In the genomic region with DNA sequence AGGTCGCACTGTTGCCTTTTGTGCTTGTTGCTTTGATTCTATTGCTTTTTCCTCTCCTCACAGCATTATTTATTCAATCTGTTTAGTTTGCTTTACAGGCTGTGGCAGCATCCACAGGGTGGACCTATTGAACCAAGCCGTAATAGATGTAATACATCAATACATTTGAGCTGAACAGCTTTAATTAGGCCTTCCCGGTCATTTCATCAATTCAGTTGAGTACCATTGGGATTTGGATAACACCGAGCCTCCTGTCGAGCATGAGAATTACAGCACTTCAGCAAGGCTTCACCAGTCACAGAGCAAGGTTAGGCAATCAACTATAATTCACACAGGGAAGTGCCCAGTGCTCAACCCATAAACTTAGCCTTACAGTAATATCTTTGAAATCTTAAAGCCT, we compare ENCODE assay signal across 23 mouse cellular contexts.
DNase-seq lines count a peak whose midpoint lies in the region; ATAC-seq and TF ChIP-seq lines count a peak whose summit lies in the region.
"Had no signal": no experiment of that assay in that cellular context is flagged by ENCODE, and none has a peak within 500 bp of the region (broad histone marks: within the 10 kb centered on the region; RNA-seq: fewer than 3 reads in every experiment).

No protein-coding gene starts in this region.

- no peak overlapping the region for H3K4me3 ChIP-seq in midbrain, embryonic 11.5 days (ENCODE audit: low read depth, low read length)
- no peak overlapping the region for H3K4me3 ChIP-seq in midbrain, embryonic 15.5 days
- no peak overlapping the region for H3K4me3 ChIP-seq in hindbrain, postnatal 0 days (ENCODE audit: low read length)
- H3K4me3 ChIP-seq in neural tube, embryonic 15.5 days (replicated peaks) = no peak overlapping the region
- H3K4me3 ChIP-seq in kidney, embryonic 14.5 days (ENCODE audit: low read length) = no peak overlapping the region
- H3K4me3 ChIP-seq: heart, adult 2 months; heart, embryonic 15.5 days; intestine, embryonic 15.5 days; myocyte had no signal

- H3K4me1 ChIP-seq in midbrain, embryonic 11.5 days (ENCODE audit: control insufficient read depth, insufficient read depth, low read length) = no peaks in the 10 kb centered on the region
- H3K4me1 ChIP-seq in midbrain, embryonic 15.5 days = no peaks in the 10 kb centered on the region
- no peaks in the 10 kb centered on the region for H3K4me1 ChIP-seq in hindbrain, postnatal 0 days (ENCODE audit: insufficient read depth, low read length)
- H3K4me1 ChIP-seq in neural tube, embryonic 15.5 days = no peaks in the 10 kb centered on the region
- no peaks in the 10 kb centered on the region for H3K4me1 ChIP-seq in kidney, embryonic 14.5 days (ENCODE audit: control insufficient read depth, insufficient read depth, low read length)
- H3K4me1 ChIP-seq: heart, embryonic 15.5 days; intestine, embryonic 15.5 days had no signal

- H3K36me3 ChIP-seq in midbrain, embryonic 11.5 days (ENCODE audit: control insufficient read depth, insufficient read depth, low read length) = no peaks in the 10 kb centered on the region
- H3K36me3 ChIP-seq in midbrain, embryonic 15.5 days (replicated peaks) = no peaks in the 10 kb centered on the region
- no peaks in the 10 kb centered on the region for H3K36me3 ChIP-seq in hindbrain, postnatal 0 days (ENCODE audit: insufficient read depth, low read length)
- no peaks in the 10 kb centered on the region for H3K36me3 ChIP-seq in neural tube, embryonic 15.5 days
- no peaks in the 10 kb centered on the region for H3K36me3 ChIP-seq in kidney, embryonic 14.5 days (ENCODE audit: control insufficient read depth, insufficient read depth, low read length)
- H3K36me3 ChIP-seq: heart, embryonic 15.5 days; intestine, embryonic 15.5 days had no signal

- H3K9me3 ChIP-seq in midbrain, embryonic 11.5 days (ENCODE audit: control insufficient read depth, low read length) = no peaks in the 10 kb centered on the region
- H3K9me3 ChIP-seq in midbrain, embryonic 15.5 days = no peaks in the 10 kb centered on the region
- H3K9me3 ChIP-seq in hindbrain, postnatal 0 days (ENCODE audit: low read length) = no peaks in the 10 kb centered on the region
- H3K9me3 ChIP-seq in neural tube, embryonic 15.5 days (replicated peaks) = no peaks in the 10 kb centered on the region
- H3K9me3 ChIP-seq in kidney, embryonic 14.5 days (ENCODE audit: control insufficient read depth, low read length) = no peaks in the 10 kb centered on the region
- H3K9me3 ChIP-seq: heart, embryonic 15.5 days; intestine, embryonic 15.5 days had no signal

- peak; percentile 9 for DNase-seq in embryo, embryonic 10 days (ENCODE audit: low spot score)
- no peak for DNase-seq in embryo, embryonic 9.5 days (ENCODE audit: extremely low spot score)
- DNase-seq in midbrain, embryonic 11.5 days (ENCODE audit: low spot score, missing footprints) = no peak
- DNase-seq in hindbrain, postnatal 0 days (ENCODE audit: low spot score) = peak; percentile 4
- no peak for DNase-seq in thymus, postnatal 10 days (ENCODE audit: low spot score in 2 of 2)
- DNase-seq: adrenal gland, postnatal 10 days; cerebellum, postnatal 25 days; gastrocnemius, postnatal 25 days; heart, adult 2 months; heart, postnatal 4 days; kidney, adult 9 months; lung, adult 18-20 months; lung, postnatal 14 days; right cerebral cortex, postnatal 14 days; spleen, adult 18-20 months; thymus, postnatal 36 days had no signal

- no peak overlapping the region for H3K4me2 ChIP-seq in midbrain, embryonic 11.5 days
- H3K4me2 ChIP-seq in midbrain, embryonic 15.5 days = no peak overlapping the region
- no peak overlapping the region for H3K4me2 ChIP-seq in hindbrain, postnatal 0 days (ENCODE audit: low read depth, low read length)
- no peak overlapping the region for H3K4me2 ChIP-seq in neural tube, embryonic 15.5 days
- no peak overlapping the region for H3K4me2 ChIP-seq in kidney, embryonic 14.5 days (replicated peaks; ENCODE audit: low read depth, low read length)
- H3K4me2 ChIP-seq: heart, embryonic 15.5 days; intestine, embryonic 15.5 days; liver, embryonic 11.5 days had no signal

- H3K27me3 ChIP-seq in midbrain, embryonic 11.5 days (ENCODE audit: control insufficient read depth, insufficient read depth, low read length) = no peaks in the 10 kb centered on the region
- no peaks in the 10 kb centered on the region for H3K27me3 ChIP-seq in midbrain, embryonic 15.5 days (replicated peaks)
- H3K27me3 ChIP-seq in hindbrain, postnatal 0 days (ENCODE audit: insufficient read depth, low read length) = no peaks in the 10 kb centered on the region
- no peaks in the 10 kb centered on the region for H3K27me3 ChIP-seq in neural tube, embryonic 15.5 days (replicated peaks)
- no peaks in the 10 kb centered on the region for H3K27me3 ChIP-seq in kidney, embryonic 14.5 days (ENCODE audit: control insufficient read depth, insufficient read depth, low read length)
- H3K27me3 ChIP-seq: heart, embryonic 15.5 days; intestine, embryonic 15.5 days had no signal

- H3K27ac ChIP-seq in midbrain, embryonic 11.5 days (ENCODE audit: low read depth, low read length) = no peak overlapping the region
- no peak overlapping the region for H3K27ac ChIP-seq in midbrain, embryonic 15.5 days
- H3K27ac ChIP-seq in hindbrain, postnatal 0 days = no peak overlapping the region
- H3K27ac ChIP-seq in neural tube, embryonic 15.5 days (replicated peaks) = no peak overlapping the region
- no peak overlapping the region for H3K27ac ChIP-seq in kidney, embryonic 14.5 days (ENCODE audit: low read depth, low read length)
- H3K27ac ChIP-seq: heart, adult 2 months; heart, embryonic 15.5 days; intestine, embryonic 15.5 days had no signal

- H3K9ac ChIP-seq in midbrain, embryonic 11.5 days (ENCODE audit: low read length) = no peak overlapping the region
- H3K9ac ChIP-seq in midbrain, embryonic 15.5 days = no peak overlapping the region
- H3K9ac ChIP-seq in hindbrain, postnatal 0 days (replicated peaks; ENCODE audit: low read length) = no peak overlapping the region
- H3K9ac ChIP-seq in neural tube, embryonic 15.5 days (replicated peaks) = no peak overlapping the region
- H3K9ac ChIP-seq in kidney, embryonic 14.5 days (ENCODE audit: low read depth, low read length) = no peak overlapping the region
- H3K9ac ChIP-seq: heart, embryonic 15.5 days; intestine, embryonic 15.5 days had no signal

- ATAC-seq in midbrain, embryonic 11.5 days (ENCODE audit: low FRiP score) = peak; percentile 74
- no peak for ATAC-seq in midbrain, embryonic 15.5 days (replicated peaks)
- ATAC-seq in hindbrain, postnatal 0 days = no peak
- peak; percentile 57; the same call in 1 of the 2 replicates for ATAC-seq in neural tube, embryonic 15.5 days (ENCODE audit: low FRiP score)
- no peak for ATAC-seq in kidney, embryonic 14.5 days (ENCODE audit: low FRiP score, low TSS enrichment)
- ATAC-seq: intestine, embryonic 15.5 days had no signal

- no peak for TF ChIP-seq CTCF in hindbrain, postnatal 0 days (IDR thresholded peaks at IDR 0.05; ENCODE audit: low read depth)

- WGBS in midbrain, embryonic 11.5 days = 58% methylated on average over 5 of the region's 5 CpGs
- 36% methylated on average over 5 of the region's 5 CpGs for WGBS in midbrain, embryonic 15.5 days
- WGBS in hindbrain, postnatal 0 days = 52% methylated on average over 5 of the region's 5 CpGs
- WGBS in neural tube, embryonic 15.5 days = 21% methylated on average over 5 of the region's 5 CpGs
- WGBS in kidney, embryonic 14.5 days = 33% methylated on average over 5 of the region's 5 CpGs

Comparison
In these comparisons a context has a peak if more than half of its experiments do, and no peak if none do; other contexts are left out.
1. DNase-seq: peak in embryo, embryonic 10 days (single experiment) and hindbrain, postnatal 0 days (single experiment); none in embryo, embryonic 9.5 days (single experiment), midbrain, embryonic 11.5 days (single experiment) and thymus, postnatal 10 days (0 of 2).
2. ATAC-seq: peak in midbrain, embryonic 11.5 days (single experiment) and neural tube, embryonic 15.5 days (single experiment); none in midbrain, embryonic 15.5 days (single experiment), hindbrain, postnatal 0 days (single experiment) and kidney, embryonic 14.5 days (single experiment).